Mouse (Mus musculus): ENCODE data around the gene Elovl1. TPM values are rescaled to one million over a fixed set of nuclear protein-coding genes. Genes with fewer than 3 reads are reported as not detected.

Gene Elovl1
- 10 to 100 TPM; 17.0 to 17.9 TPM for total RNA-seq (2021)

- DNase-seq = peak; percentile 90
- intact Hi-C loops (cut with DNase I) = no loop called here
Observed at GRCm38 (mm10) chr4:118427768-118428451, at the start of gene Elovl1. Gene Elovl1, plus strand, starts transcription at chr4:118428093.

GRCm38 (mm10) chr4:118383271-118383670 is 44.6 kb upstream of the Elovl1 start:
- DNase-seq = no peak
- intact Hi-C loops (cut with DNase I) = no loop called here

GRCm38 (mm10) chr4:118387316-118387715 is 40.6 kb upstream of the Elovl1 start:
- intact Hi-C loops (cut with DNase I) = no loop called here
- DNase-seq = no peak

GRCm38 (mm10) chr4:118390146-118390545 is 37.7 kb upstream of the Elovl1 start:
- intact Hi-C loops (cut with DNase I) = no loop called here
- DNase-seq = no peak

GRCm38 (mm10) chr4:118394505-118394904 is 33.4 kb upstream of the Elovl1 start:
- intact Hi-C loops (cut with DNase I) = no loop called here
- no peak for DNase-seq

GRCm38 (mm10) chr4:118395289-118395688 is 32.6 kb upstream of the Elovl1 start:
- intact Hi-C loops (cut with DNase I) = no loop called here

GRCm38 (mm10) chr4:118396433-118396832 is 31.5 kb upstream of the Elovl1 start:
- intact Hi-C loops (cut with DNase I) = no loop called here
- DNase-seq = no peak

More at GRCm38 (mm10) chr4:118395289-118395688, 32.6 kb upstream of the Elovl1 start:
- DNase-seq = no peak

- DNase-seq = no peak
- intact Hi-C loops (cut with DNase I) = no loop called here
Observed at GRCm38 (mm10) chr4:118398400-118398799, 29.5 kb upstream of the Elovl1 start.

GRCm38 (mm10) chr4:118401421-118401820 is 26.5 kb upstream of the Elovl1 start:
- intact Hi-C loops (cut with DNase I) = no loop called here
- no peak for DNase-seq

- no peak for DNase-seq
- intact Hi-C loops (cut with DNase I) = no loop called here
Observed at GRCm38 (mm10) chr4:118401918-118402317, 26.0 kb upstream of the Elovl1 start.

GRCm38 (mm10) chr4:118402701-118403100 is 25.2 kb upstream of the Elovl1 start:
- intact Hi-C loops (cut with DNase I) = no loop called here
- no peak for DNase-seq

- intact Hi-C loops (cut with DNase I) = no loop called here
- peak; percentile 84 for DNase-seq
Observed at GRCm38 (mm10) chr4:118409142-118409900, 18.6 kb upstream of the Elovl1 start, which contains the start of the genes Szt2 and Med8. Gene Szt2, minus strand, starts transcription at chr4:118409273. Gene Med8, plus strand, starts transcription at chr4:118409337.

GRCm38 (mm10) chr4:118410871-118411270 is 17.0 kb upstream of the Elovl1 start:
- DNase-seq = no peak
- intact Hi-C loops (cut with DNase I) = loop anchor here (5.0 kb wide), 1 partner anchor 49 kb away; no protein-coding TSS in a partner anchor

- intact Hi-C loops (cut with DNase I) = loop anchor here (5.0 kb wide), 1 partner anchor 51 kb away; no protein-coding TSS in a partner anchor
- DNase-seq = no peak
Observed at GRCm38 (mm10) chr4:118413553-118413952, 14.3 kb upstream of the Elovl1 start.

- DNase-seq = no peak
- intact Hi-C loops (cut with DNase I) = no loop called here
Observed at GRCm38 (mm10) chr4:118415779-118416178, 12.1 kb upstream of the Elovl1 start.

- intact Hi-C loops (cut with DNase I) = no loop called here
- no peak for DNase-seq
Observed at GRCm38 (mm10) chr4:118416329-118416728, 11.6 kb upstream of the Elovl1 start.

GRCm38 (mm10) chr4:118417112-118417797 is 10.6 kb upstream of the Elovl1 start:
- intact Hi-C loops (cut with DNase I) = no loop called here
- DNase-seq = no peak

GRCm38 (mm10) chr4:118421384-118421783 is 6.5 kb upstream of the Elovl1 start:
- intact Hi-C loops (cut with DNase I) = no loop called here
- DNase-seq = no peak

- intact Hi-C loops (cut with DNase I) = no loop called here
- DNase-seq = no peak
Observed at GRCm38 (mm10) chr4:118424541-118425160, 3.2 kb upstream of the Elovl1 start.

GRCm38 (mm10) chr4:118425374-118425773 is 2.5 kb upstream of the Elovl1 start:
- DNase-seq = no peak
- intact Hi-C loops (cut with DNase I) = no loop called here

- intact Hi-C loops (cut with DNase I) = no loop called here
- no peak for DNase-seq
Observed at GRCm38 (mm10) chr4:118427415-118427767, 502 bp upstream of the Elovl1 start.
